In genomic region chr2:151039232-151039695, GRCm38 (mm10) we compare ENCODE assay signal across 8 mouse cellular contexts. TPM values are rescaled to one million over a fixed set of nuclear protein-coding genes. Genes with fewer than 3 reads are reported as not detected.
DNase-seq lines count a peak whose midpoint lies in the region; ATAC-seq and TF ChIP-seq lines count a peak whose summit lies in the region.

Gene Ninl (minus strand): TSS chr2:151039382.
Gene Nanp (minus strand): TSS chr2:151039398.

- no peak for TF ChIP-seq EP300 in heart, postnatal 0 days (IDR thresholded peaks at IDR 0.05; ENCODE audit: low read depth)

- no peak for TF ChIP-seq CTCF in E14TG2a.4 (conservative IDR thresholded peaks at IDR 0.05; ENCODE audit: low read length)
- no peak for TF ChIP-seq CTCF in heart, postnatal 0 days (IDR thresholded peaks at IDR 0.05; ENCODE audit: low read depth)
- no peak for TF ChIP-seq CTCF in testis, adult 2 months (IDR thresholded peaks at IDR 0.05; ENCODE audit: control insufficient read depth, insufficient read depth, insufficient replicate concordance, low read depth, low read length)

- peak; percentile 79 for TF ChIP-seq POLR2A in testis, adult 2 months (IDR thresholded peaks at IDR 0.05; ENCODE audit: control insufficient read depth, low read depth, low read length)

- no peaks in the 10 kb centered on the region for H3K9me3 ChIP-seq in E14TG2a.4 (ENCODE audit: low read length)
- H3K9me3 ChIP-seq in forebrain, embryonic 12.5 days = no peaks in the 10 kb centered on the region
- H3K9me3 ChIP-seq in heart, postnatal 0 days (replicated peaks; ENCODE audit: control insufficient read depth, low read length) = no peaks in the 10 kb centered on the region
- H3K9me3 ChIP-seq in liver, embryonic 16.5 days (replicated peaks; ENCODE audit: control insufficient read depth, low read length) = no peaks in the 10 kb centered on the region
- no peaks in the 10 kb centered on the region for H3K9me3 ChIP-seq in neural tube, embryonic 13.5 days

- peak within 1 kb of the TSS; percentile 75 for H3K4me2 ChIP-seq in forebrain, embryonic 12.5 days
- H3K4me2 ChIP-seq in heart, postnatal 0 days (ENCODE audit: low read depth, low read length) = peak within 1 kb of the TSS; percentile 98
- peak within 1 kb of the TSS; percentile 75 for H3K4me2 ChIP-seq in liver, embryonic 16.5 days (ENCODE audit: low read depth, low read length)
- peak within 1 kb of the TSS; percentile 66 for H3K4me2 ChIP-seq in neural tube, embryonic 13.5 days

- ATAC-seq in forebrain, embryonic 12.5 days (ENCODE audit: low FRiP score) = peak; percentile 96
- peak; percentile 97 for ATAC-seq in heart, postnatal 0 days (ENCODE audit: insufficient read depth, low read depth)
- peak; percentile 84 for ATAC-seq in liver, embryonic 16.5 days (ENCODE audit: low read depth)
- peak; percentile 97 for ATAC-seq in neural tube, embryonic 13.5 days (ENCODE audit: low read depth)

- no peaks in the 10 kb centered on the region for H3K27me3 ChIP-seq in E14TG2a.4 (ENCODE audit: insufficient read depth, low read length)
- no peaks in the 10 kb centered on the region for H3K27me3 ChIP-seq in forebrain, embryonic 12.5 days
- H3K27me3 ChIP-seq in heart, postnatal 0 days (ENCODE audit: control insufficient read depth, insufficient read depth, low read length) = no peaks in the 10 kb centered on the region
- H3K27me3 ChIP-seq in liver, embryonic 16.5 days (ENCODE audit: control insufficient read depth, insufficient read depth, low read depth, low read length) = no peaks in the 10 kb centered on the region
- no peaks in the 10 kb centered on the region for H3K27me3 ChIP-seq in neural tube, embryonic 13.5 days
- H3K27me3 ChIP-seq in testis, adult 2 months (ENCODE audit: control insufficient read depth, insufficient read depth, low read length) = no peaks in the 10 kb centered on the region

- H3K27ac ChIP-seq in forebrain, embryonic 12.5 days = peak within 1 kb of the TSS; percentile 68
- peak within 1 kb of the TSS; percentile 41 for H3K27ac ChIP-seq in heart, postnatal 0 days (ENCODE audit: low read depth)
- peak within 1 kb of the TSS; percentile 99 for H3K27ac ChIP-seq in liver, embryonic 16.5 days (ENCODE audit: low read length)
- peak within 1 kb of the TSS; percentile 77 for H3K27ac ChIP-seq in neural tube, embryonic 13.5 days (replicated peaks)
- peak within 1 kb of the TSS; percentile 76 for H3K27ac ChIP-seq in testis, adult 2 months (ENCODE audit: control insufficient read depth, insufficient read depth, low read depth, low read length)

- peak; percentile 94 for DNase-seq in c-Kit-positive CD71-positive TER-119-positive erythroid progenitor cells, embryonic 14.5 days (ENCODE audit: low spot score)
- DNase-seq in heart, postnatal 0 days (ENCODE audit: low spot score) = peak; percentile 90
- DNase-seq in kidney, postnatal 4 days = peak; percentile 95 to 97

- H3K4me3 ChIP-seq in E14TG2a.4 (replicated peaks; ENCODE audit: low read length) = peak within 1 kb of the TSS; percentile 97
- H3K4me3 ChIP-seq in forebrain, embryonic 12.5 days (replicated peaks) = peak within 1 kb of the TSS; percentile 86
- peak within 1 kb of the TSS; percentile 88 for H3K4me3 ChIP-seq in heart, postnatal 0 days (ENCODE audit: low read depth, low read length)
- peak within 1 kb of the TSS; percentile 99 for H3K4me3 ChIP-seq in liver, embryonic 16.5 days (ENCODE audit: low read depth, low read length)
- H3K4me3 ChIP-seq in neural tube, embryonic 13.5 days = peak within 1 kb of the TSS; percentile 91
- H3K4me3 ChIP-seq in testis, adult 2 months (ENCODE audit: control insufficient read depth, low read depth, low read length) = peak within 1 kb of the TSS; percentile 94

- WGBS in forebrain, embryonic 12.5 days = under 1% methylated on average over 34 of the region's 34 CpGs
- under 1% methylated on average over 34 of the region's 34 CpGs for WGBS in heart, postnatal 0 days
- under 1% methylated on average over 31 of the region's 34 CpGs for WGBS in liver, embryonic 16.5 days (ENCODE audit: insufficient replicate concordance)
- WGBS in neural tube, embryonic 13.5 days = 1% methylated on average over 34 of the region's 34 CpGs

- H3K36me3 ChIP-seq in E14TG2a.4 (ENCODE audit: insufficient read depth, low read length) = peaks cover 7% of the 10 kb centered on the region
- H3K36me3 ChIP-seq in forebrain, embryonic 12.5 days (replicated peaks) = no peaks in the 10 kb centered on the region
- no peaks in the 10 kb centered on the region for H3K36me3 ChIP-seq in heart, postnatal 0 days (replicated peaks; ENCODE audit: control insufficient read depth, insufficient read depth, low read length)
- no peaks in the 10 kb centered on the region for H3K36me3 ChIP-seq in liver, embryonic 16.5 days (ENCODE audit: control insufficient read depth, insufficient read depth)
- H3K36me3 ChIP-seq in neural tube, embryonic 13.5 days = no peaks in the 10 kb centered on the region
- H3K36me3 ChIP-seq in testis, adult 2 months (ENCODE audit: control insufficient read depth, insufficient read depth, low read length) = no peaks in the 10 kb centered on the region

- peaks cover 28% of the 10 kb centered on the region for H3K4me1 ChIP-seq in E14TG2a.4 (replicated peaks; ENCODE audit: low read depth, low read length)
- H3K4me1 ChIP-seq in forebrain, embryonic 12.5 days = peaks cover 14% of the 10 kb centered on the region
- H3K4me1 ChIP-seq in heart, postnatal 0 days (ENCODE audit: control insufficient read depth, insufficient read depth) = peaks cover 15% of the 10 kb centered on the region
- peaks cover 22% of the 10 kb centered on the region for H3K4me1 ChIP-seq in liver, embryonic 16.5 days (ENCODE audit: control insufficient read depth, low read depth, low read length)
- peaks cover 17% of the 10 kb centered on the region for H3K4me1 ChIP-seq in neural tube, embryonic 13.5 days (replicated peaks)
- H3K4me1 ChIP-seq in testis, adult 2 months (ENCODE audit: control insufficient read depth, insufficient read depth, low read length) = peaks cover 10% of the 10 kb centered on the region

- H3K9ac ChIP-seq in forebrain, embryonic 12.5 days = peak within 1 kb of the TSS; percentile 95
- H3K9ac ChIP-seq in heart, postnatal 0 days (replicated peaks; ENCODE audit: low read depth, low read length) = peak within 1 kb of the TSS; percentile 86
- H3K9ac ChIP-seq in liver, embryonic 16.5 days (ENCODE audit: low read depth, low read length) = peak within 1 kb of the TSS; percentile 99
- peak within 1 kb of the TSS; percentile 96 for H3K9ac ChIP-seq in neural tube, embryonic 13.5 days

RNA-seq across cellular contexts. Expression of gene Ninl, which starts in this region (rescaled TPM):
- polyA plus RNA-seq in forebrain, embryonic 12.5 days (2016; fragmentation: Nextera tagmentation; extraction: Ambion mirVana) = 24.3 and 24.4 TPM in 2 replicates
- total RNA-seq in heart, postnatal 0 days (2014; rRNA removed; ENCODE audit: low replicate concordance) = 0.27 and 1.7 TPM in 2 replicates
- polyA plus RNA-seq in heart, postnatal 0 days (2015; fragmentation: Nextera tagmentation; extraction: Ambion mirVana) = 1.2 and 1.4 TPM in 2 replicates
- 12.4 and 13.1 TPM in 2 replicates for polyA plus RNA-seq in liver, embryonic 16.5 days (2015; fragmentation: Nextera tagmentation; extraction: Ambion mirVana)
- polyA plus RNA-seq in neural tube, embryonic 13.5 days (2015; fragmentation: Nextera tagmentation; extraction: Ambion mirVana) = 5.3 and 6.4 TPM in 2 replicates
- polyA plus RNA-seq in testis, adult 2 months (2012; rRNA removed) = 19.7 and 20.2 TPM in 2 replicates

RNA-seq across cellular contexts. Expression of gene Nanp, which starts in this region (rescaled TPM):
- polyA plus RNA-seq in forebrain, embryonic 12.5 days (2016; fragmentation: Nextera tagmentation; extraction: Ambion mirVana) = 44.1 and 47.8 TPM in 2 replicates
- total RNA-seq in heart, postnatal 0 days (2014; rRNA removed; ENCODE audit: low replicate concordance) = 7.0 and 9.3 TPM in 2 replicates
- polyA plus RNA-seq in heart, postnatal 0 days (2015; fragmentation: Nextera tagmentation; extraction: Ambion mirVana) = 11.7 and 15.5 TPM in 2 replicates
- polyA plus RNA-seq in liver, embryonic 16.5 days (2015; fragmentation: Nextera tagmentation; extraction: Ambion mirVana) = 47.7 and 60.8 TPM in 2 replicates
- polyA plus RNA-seq in neural tube, embryonic 13.5 days (2015; fragmentation: Nextera tagmentation; extraction: Ambion mirVana) = 29.5 and 32.4 TPM in 2 replicates
- polyA plus RNA-seq in testis, adult 2 months (2012; rRNA removed) = 0.81 and 1.4 TPM in 2 replicates

Comparison
In these comparisons a context has a peak if more than half of its experiments do, and no peak if none do; other contexts are left out.
1. Peak in every context shown above with its lines: DNase-seq, ATAC-seq, H3K4me3 ChIP-seq and H3K27ac ChIP-seq.
2. H3K27ac ChIP-seq: peak in every context shown above with its lines; median percentile 99 in liver, embryonic 16.5 days; 77 in neural tube, embryonic 13.5 days; 76 in testis, adult 2 months; 68 in forebrain, embryonic 12.5 days; 41 in heart, postnatal 0 days.